Mouse (Mus musculus) cerebellum, adult 2 months (tissue): Measurements from ENCODE around the gene Olfr1380.
"Not testable (repeated sequence)": the region's sequence is repeated elsewhere in the genome, so short reads cannot be mapped to it uniquely, and the experiment has no call there.

ENCODE experiments used
- CTCF ChIP-seq: fragments of 200-500 bp; IDR thresholded peaks from 2 replicates; pipeline ENCODE4 v1.5.1; 2011; ENCODE audit warnings: low read depth, mild to moderate bottlenecking, control low read depth, low read length, moderate library complexity, borderline replicate concordance; ENCODE audit not compliant: insufficient read depth
- POLR2A ChIP-seq: fragments of 200-500 bp; IDR thresholded peaks from 2 replicates; pipeline ENCODE4 v1.6.1; 2011; ENCODE audit warnings: low read length, control low read depth, borderline replicate concordance; ENCODE audit not compliant: insufficient read depth

DNA sequence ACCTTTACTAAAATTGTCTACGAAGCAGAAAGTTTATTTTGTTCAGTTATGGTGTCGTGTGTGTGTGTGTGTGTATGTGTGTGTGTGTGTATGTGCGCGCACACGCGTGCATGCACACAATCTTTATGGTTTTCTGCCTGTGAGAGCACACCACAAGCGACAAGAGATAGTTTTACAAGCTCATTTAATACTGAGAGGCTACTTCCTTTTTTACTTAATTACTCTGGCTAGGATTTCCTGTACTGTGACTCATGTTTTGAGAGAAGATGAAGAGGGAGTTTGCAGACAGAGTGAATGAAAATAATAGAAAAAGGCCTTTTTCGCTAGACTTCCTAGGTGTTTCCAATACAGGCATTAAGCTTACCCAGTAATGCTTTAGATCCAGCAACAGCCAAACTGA, 23.8 kb downstream of the Olfr1380 start:
- not testable (repeated sequence) for TF ChIP-seq POLR2A, CTCF
